Comparison of ENCODE assay signal across 23 mouse cellular contexts in genomic region chr7:35137524-35137923, GRCm38 (mm10). TPM values are rescaled to one million over a fixed set of nuclear protein-coding genes. Genes with fewer than 3 reads are reported as not detected.
DNase-seq lines count a peak whose midpoint lies in the region; ATAC-seq and TF ChIP-seq lines count a peak whose summit lies in the region.
"Had no signal": no experiment of that assay in that cellular context is flagged by ENCODE, and none has a peak within 500 bp of the region (broad histone marks: within the 10 kb centered on the region; RNA-seq: fewer than 3 reads in every experiment).

No protein-coding gene starts in this region.

- no peak overlapping the region for H3K4me2 ChIP-seq in CH12.LX (ENCODE audit: insufficient read depth, low read depth, poor library complexity, severe bottlenecking)
- no peak overlapping the region for H3K4me2 ChIP-seq in intestine, postnatal 0 days (replicated peaks; ENCODE audit: low read depth)
- H3K4me2 ChIP-seq: embryonic facial prominence, embryonic 12.5 days; forebrain, embryonic 13.5 days; forebrain, embryonic 15.5 days had no signal

- H3K36me3 ChIP-seq in CH12.LX (replicated peaks in 1 of 2; ENCODE audit: control insufficient read depth in 1 of 2, insufficient read depth in 1 of 2, low read length in 1 of 2), result no peaks in the 10 kb centered on the region
- H3K36me3 ChIP-seq in intestine, postnatal 0 days (ENCODE audit: control insufficient read depth, insufficient read depth), result no peaks in the 10 kb centered on the region
- H3K36me3 ChIP-seq: embryonic facial prominence, embryonic 10.5 days; embryonic facial prominence, embryonic 12.5 days; forebrain, embryonic 15.5 days had no signal

- no peak for DNase-seq in CH12.LX (ENCODE audit: extremely low read depth)
- no peak for DNase-seq in testis, postnatal 14 days (ENCODE audit: low spot score)
- no peak for DNase-seq in cerebellum, postnatal 36 days
- DNase-seq: adrenal gland, adult 2 months; adrenal gland, postnatal 10 days; adrenal gland, postnatal 25 days; B cell, adult 2 months; cerebellum, adult 11-12 months; cerebellum, adult 2 months; cerebellum, adult 9-10 months; cerebellum, postnatal 10 days; cerebellum, postnatal 25 days; forebrain, postnatal 0 days had no signal

- 87% methylated on average over 1 of the region's 1 CpGs for WGBS in intestine, postnatal 0 days

- no peaks in the 10 kb centered on the region for H3K27me3 ChIP-seq in CH12.LX (replicated peaks)
- H3K27me3 ChIP-seq in intestine, postnatal 0 days (replicated peaks; ENCODE audit: control insufficient read depth, insufficient read depth, low read length), result no peaks in the 10 kb centered on the region
- H3K27me3 ChIP-seq: embryonic facial prominence, embryonic 12.5 days; forebrain, embryonic 13.5 days; forebrain, embryonic 15.5 days had no signal

- peaks cover 12 to 40% of the 10 kb centered on the region in 2 experiments for H3K4me1 ChIP-seq in CH12.LX (ENCODE audit: control insufficient read depth in 1 of 2, insufficient read depth in 2 of 2)
- H3K4me1 ChIP-seq in intestine, postnatal 0 days (replicated peaks; ENCODE audit: control insufficient read depth, insufficient read depth, low read length), result no peaks in the 10 kb centered on the region
- H3K4me1 ChIP-seq: forebrain, embryonic 15.5 days had no signal

- in situ Hi-C loops in CH12.LX (cut with MboI; ENCODE audit: low pct_ligation_motif_present, low pct_unique_long_range_greater_than_20kb, low sequenced_read_pairs), result no loop called here

- no peak overlapping the region for H3K9ac ChIP-seq in CH12.LX (ENCODE audit: insufficient read depth, low read depth)
- H3K9ac ChIP-seq in intestine, postnatal 0 days (ENCODE audit: low read depth, low read length), result no peak overlapping the region
- H3K9ac ChIP-seq: embryonic facial prominence, embryonic 12.5 days; forebrain, embryonic 13.5 days; forebrain, embryonic 15.5 days; forebrain, postnatal 0 days had no signal

- H3K4me3 ChIP-seq in CH12.LX (replicated peaks in 1 of 3; ENCODE audit: low read depth in 2 of 3, low read length in 2 of 3, poor library complexity in 1 of 3), result no peak overlapping the region
- no peak overlapping the region for H3K4me3 ChIP-seq in intestine, postnatal 0 days (ENCODE audit: low read depth, low read length)
- H3K4me3 ChIP-seq: embryonic facial prominence, embryonic 10.5 days; embryonic facial prominence, embryonic 12.5 days; forebrain, embryonic 13.5 days; forebrain, embryonic 15.5 days had no signal

- TF ChIP-seq EP300 in CH12.LX (IDR thresholded peaks at IDR 0.05; ENCODE audit: low read length), result no peak

- H3K79me2 ChIP-seq in CH12.LX (replicated peaks; ENCODE audit: control insufficient read depth, extremely low read depth, insufficient read depth, poor library complexity, severe bottlenecking), result no peaks in the 10 kb centered on the region

- dilution Hi-C loops in CH12.LX (cut with MboI; ENCODE audit: extremely low pct_ligation_motif_present, extremely low pct_unique_long_range_greater_than_20kb, low sequenced_read_pairs), result no loop called here

- ATAC-seq in common myeloid progenitor, adult 5-6 weeks (replicated peaks; ENCODE audit: low read depth, poor library complexity, severe bottlenecking), result peak; percentile 48
- peak; percentile 71 for ATAC-seq in megakaryocyte, adult 5-6 weeks (ENCODE audit: poor library complexity, severe bottlenecking)
- no peak for ATAC-seq in intestine, postnatal 0 days
- ATAC-seq: CD4-positive, CD25-positive, alpha-beta regulatory T cell, adult 4 months; forebrain, embryonic 13.5 days; forebrain, embryonic 15.5 days; forebrain, postnatal 0 days had no signal

- no peak overlapping the region for H3K27ac ChIP-seq in CH12.LX (ENCODE audit: insufficient read depth, low read depth)
- H3K27ac ChIP-seq in intestine, postnatal 0 days (ENCODE audit: low read depth, low read length), result no peak overlapping the region
- H3K27ac ChIP-seq: embryonic facial prominence, embryonic 10.5 days; embryonic facial prominence, embryonic 12.5 days; forebrain, embryonic 13.5 days; forebrain, embryonic 15.5 days had no signal

- TF ChIP-seq RAD21 in CH12.LX (IDR thresholded peaks at IDR 0.05; ENCODE audit: low read depth, low read length), result no peak

- no peaks in the 10 kb centered on the region for H3K9me3 ChIP-seq in CH12.LX (replicated peaks; ENCODE audit: low read length)
- H3K9me3 ChIP-seq in intestine, postnatal 0 days (ENCODE audit: control insufficient read depth), result no peaks in the 10 kb centered on the region
- H3K9me3 ChIP-seq: embryonic facial prominence, embryonic 10.5 days; embryonic facial prominence, embryonic 12.5 days; forebrain, embryonic 13.5 days; forebrain, embryonic 15.5 days had no signal

- no peak for TF ChIP-seq CTCF in CH12.LX (conservative IDR thresholded peaks at IDR 0.05 in 1 of 2, IDR thresholded peaks at IDR 0.05 in 1 of 2; ENCODE audit: low read depth in 2 of 2, low read length in 2 of 2)
- TF ChIP-seq CTCF in intestine, postnatal 0 days (IDR thresholded peaks at IDR 0.05; ENCODE audit: low read depth), result no peak

- no peak for TF ChIP-seq POLR2A in CH12.LX (IDR thresholded peaks at IDR 0.05; ENCODE audit: low read depth, low read length)

TF ChIP-seq in CH12.LX, 34 proteins besides CTCF, POLR2A, EP300 and RAD21:
- TF ChIP-seq IRF4 (IDR thresholded peaks at IDR 0.05; ENCODE audit: low read depth, low read length), result 0 out of 2 replicates have a peak, but pooled peaks have one; percentile 31
- no peak for TF ChIP-seq JUND (conservative IDR thresholded peaks at IDR 0.05; ENCODE audit: low read depth, low read length)
- TF ChIP-seq USF2 (conservative IDR thresholded peaks at IDR 0.05; ENCODE audit: low read depth, low read length), result no peak

RNA-seq across cellular contexts. Expression of gene Cebpa, which starts 18.4 kb away (rescaled TPM):
- total RNA-seq in CH12.LX (2012; rRNA removed), result not detected in 2 replicates
- not detected in 2 replicates for total RNA-seq in CH12.LX (2014; rRNA removed)
- polyA plus RNA-seq in CH12.LX (2012; ENCODE audit: insufficient read length, low read depth), result not detected in 2 replicates
- total RNA-seq in common myeloid progenitor, adult 5-6 weeks (2017), result 14.3 and 19.7 TPM in 2 replicates
- 48.7 and 57.0 TPM in 2 replicates for total RNA-seq in megakaryocyte, adult 5-6 weeks (2015)
- total RNA-seq in megakaryocyte, adult 5-6 weeks (2017), result 21.7 and 22.4 TPM in 2 replicates
- 25.1 and 28.0 TPM in 2 replicates for polyA plus RNA-seq in intestine, postnatal 0 days (2015; fragmentation: Nextera tagmentation; extraction: Ambion mirVana)

RNA-seq across cellular contexts. Expression of gene Slc7a10, which starts 48.7 kb away (rescaled TPM):
- not detected in 2 replicates for total RNA-seq in CH12.LX (2012; rRNA removed)
- total RNA-seq in CH12.LX (2014; rRNA removed), result not detected in 2 replicates
- polyA plus RNA-seq in CH12.LX (2012; ENCODE audit: insufficient read length, low read depth), result not detected in 2 replicates
- not detected in 2 replicates for total RNA-seq in common myeloid progenitor, adult 5-6 weeks (2017)
- not detected in 2 replicates for total RNA-seq in megakaryocyte, adult 5-6 weeks (2015)
- total RNA-seq in megakaryocyte, adult 5-6 weeks (2017), result not detected in 2 replicates
- polyA plus RNA-seq in intestine, postnatal 0 days (2015; fragmentation: Nextera tagmentation; extraction: Ambion mirVana), result 0.34 and 0.42 TPM in 2 replicates
- total RNA-seq: ES-E14, MEL had no signal

Comparison
In these comparisons a context has a peak if more than half of its experiments do, and no peak if none do; other contexts are left out.
1. RNA of gene Cebpa, which starts 18.4 kb away (total RNA-seq): 21.7 to 57.0 TPM in megakaryocyte, adult 5-6 weeks and 14.3 to 19.7 TPM in common myeloid progenitor, adult 5-6 weeks; not detected in CH12.LX; every median in the first group is over 10 times any median in the second.